Mouse (Mus musculus): ENCODE measurements at regions not wholly inside any gene's neighbourhood (a gene's known extent, or its start where the extent isn't known, plus 50 kb on each side); places are given as distances from the start of the nearest gene placed in this dataset.

- Histone ChIP-seq H3K9ac (replicated peaks; ENCODE audit: low read depth) (no peak overlapping the region), H3K4me3 (ENCODE audit: low read depth, low read length) (no peak overlapping the region), H3K27ac (ENCODE audit: low read length) (no peak overlapping the region), H3K27me3 (replicated peaks; ENCODE audit: insufficient read depth, low read length) (no peaks in the 10 kb centered on the region), H3K36me3 (ENCODE audit: insufficient read depth, low read length) (no peaks in the 10 kb centered on the region), H3K4me2 (replicated peaks; ENCODE audit: low read depth, low read length) (no peak overlapping the region), H3K9me3 (ENCODE audit: low read length) (no peaks in the 10 kb centered on the region), H3K4me1 (ENCODE audit: insufficient read depth, low read depth, low read length) (no peaks in the 10 kb centered on the region)
- DNase-seq (ENCODE audit: low spot score): no peak
- WGBS: 67% methylated on average over 6 of the region's 6 CpGs
- ATAC-seq: no peak
- no peak for TF ChIP-seq EP300 (IDR thresholded peaks at IDR 0.05)
- no peak for TF ChIP-seq CTCF (IDR thresholded peaks at IDR 0.05)
These were observed 210.4 kb upstream of the Cdh4 start for GRCm38 (mm10) chr2:179231708-179232354.

GRCm38 (mm10) chr2:179238166-179238565 lies 204.1 kb upstream of the Cdh4 start:
- Histone ChIP-seq H3K4me3 (ENCODE audit: low read depth, low read length) (no peak overlapping the region), H3K4me2 (replicated peaks; ENCODE audit: low read depth, low read length) (no peak overlapping the region), H3K9ac (replicated peaks; ENCODE audit: low read depth) (no peak overlapping the region), H3K9me3 (ENCODE audit: low read length) (no peaks in the 10 kb centered on the region), H3K27ac (ENCODE audit: low read length) (no peak overlapping the region), H3K4me1 (ENCODE audit: insufficient read depth, low read depth, low read length) (no peaks in the 10 kb centered on the region), H3K27me3 (replicated peaks; ENCODE audit: insufficient read depth, low read length) (no peaks in the 10 kb centered on the region), H3K36me3 (ENCODE audit: insufficient read depth, low read length) (no peaks in the 10 kb centered on the region)
- DNase-seq (ENCODE audit: low spot score) (no peak), ATAC-seq (no peak)
- TF ChIP-seq CTCF (IDR thresholded peaks at IDR 0.05): no peak
- TF ChIP-seq EP300 (IDR thresholded peaks at IDR 0.05): no peak
- WGBS: 72% methylated on average over 11 of the region's 11 CpGs

- no peak overlapping the region for H3K27ac ChIP-seq (ENCODE audit: low read length)
- H3K9me3 ChIP-seq (ENCODE audit: low read length): no peaks in the 10 kb centered on the region
- H3K9ac ChIP-seq (replicated peaks; ENCODE audit: low read depth): no peak overlapping the region
- no peak overlapping the region for H3K4me3 ChIP-seq (ENCODE audit: low read depth, low read length)
- DNase-seq (ENCODE audit: low spot score): no peak
- no peaks in the 10 kb centered on the region for H3K4me1 ChIP-seq (ENCODE audit: insufficient read depth, low read depth, low read length)
- no peaks in the 10 kb centered on the region for H3K36me3 ChIP-seq (ENCODE audit: insufficient read depth, low read length)
- TF ChIP-seq EP300 (IDR thresholded peaks at IDR 0.05) (no peak), CTCF (IDR thresholded peaks at IDR 0.05) (no peak)
- no peak for ATAC-seq
- no peaks in the 10 kb centered on the region for H3K27me3 ChIP-seq (replicated peaks; ENCODE audit: insufficient read depth, low read length)
- WGBS: 39% methylated on average over 2 of the region's 2 CpGs
- no peak overlapping the region for H3K4me2 ChIP-seq (replicated peaks; ENCODE audit: low read depth, low read length)
These were observed 181.3 kb upstream of the Cdh4 start for GRCm38 (mm10) chr2:179260892-179261291.

- no peak overlapping the region for H3K4me3 ChIP-seq (ENCODE audit: low read depth, low read length)
- 74% methylated on average over 4 of the region's 4 CpGs for WGBS
- H3K27ac ChIP-seq (ENCODE audit: low read length): no peak overlapping the region
- H3K36me3 ChIP-seq (ENCODE audit: insufficient read depth, low read length): no peaks in the 10 kb centered on the region
- H3K9me3 ChIP-seq (ENCODE audit: low read length): no peaks in the 10 kb centered on the region
- TF ChIP-seq CTCF (IDR thresholded peaks at IDR 0.05) (no peak), EP300 (IDR thresholded peaks at IDR 0.05) (no peak)
- DNase-seq (ENCODE audit: low spot score) (no peak), ATAC-seq (no peak)
- no peak overlapping the region for H3K9ac ChIP-seq (replicated peaks; ENCODE audit: low read depth)
- no peak overlapping the region for H3K4me2 ChIP-seq (replicated peaks; ENCODE audit: low read depth, low read length)
- no peaks in the 10 kb centered on the region for H3K27me3 ChIP-seq (replicated peaks; ENCODE audit: insufficient read depth, low read length)
- H3K4me1 ChIP-seq (ENCODE audit: insufficient read depth, low read depth, low read length): no peaks in the 10 kb centered on the region
These were observed 178.3 kb upstream of the Cdh4 start for GRCm38 (mm10) chr2:179263888-179264287.

GRCm38 (mm10) chr2:179265436-179265835 lies 176.8 kb upstream of the Cdh4 start:
- WGBS: 65% methylated on average over 5 of the region's 5 CpGs
- Histone ChIP-seq H3K4me2 (replicated peaks; ENCODE audit: low read depth, low read length) (no peak overlapping the region), H3K9ac (replicated peaks; ENCODE audit: low read depth) (no peak overlapping the region), H3K4me3 (ENCODE audit: low read depth, low read length) (no peak overlapping the region), H3K4me1 (ENCODE audit: insufficient read depth, low read depth, low read length) (no peaks in the 10 kb centered on the region), H3K27me3 (replicated peaks; ENCODE audit: insufficient read depth, low read length) (no peaks in the 10 kb centered on the region), H3K9me3 (ENCODE audit: low read length) (no peaks in the 10 kb centered on the region), H3K36me3 (ENCODE audit: insufficient read depth, low read length) (no peaks in the 10 kb centered on the region), H3K27ac (ENCODE audit: low read length) (no peak overlapping the region)
- ATAC-seq: no peak
- no peak for DNase-seq (ENCODE audit: low spot score)
- no peak for TF ChIP-seq EP300 (IDR thresholded peaks at IDR 0.05)

GRCm38 (mm10) chr2:179277204-179277886 lies 164.9 kb upstream of the Cdh4 start:
- no peak for ATAC-seq
- 80% methylated on average over 15 of the region's 15 CpGs for WGBS
- Histone ChIP-seq H3K36me3 (ENCODE audit: insufficient read depth, low read length) (no peaks in the 10 kb centered on the region), H3K4me3 (ENCODE audit: low read depth, low read length) (no peak overlapping the region), H3K9ac (replicated peaks; ENCODE audit: low read depth) (no peak overlapping the region), H3K9me3 (ENCODE audit: low read length) (no peaks in the 10 kb centered on the region), H3K4me1 (ENCODE audit: insufficient read depth, low read depth, low read length) (no peaks in the 10 kb centered on the region), H3K4me2 (replicated peaks; ENCODE audit: low read depth, low read length) (no peak overlapping the region), H3K27ac (ENCODE audit: low read length) (no peak overlapping the region), H3K27me3 (replicated peaks; ENCODE audit: insufficient read depth, low read length) (no peaks in the 10 kb centered on the region)
- DNase-seq (ENCODE audit: low spot score): no peak
- TF ChIP-seq CTCF (IDR thresholded peaks at IDR 0.05) (no peak), EP300 (IDR thresholded peaks at IDR 0.05) (no peak)
